Mouse (Mus musculus): Measurements from ENCODE around the gene Oser1.
"Not testable (repeated sequence)": the region's sequence is repeated elsewhere in the genome, so short reads cannot be mapped to it uniquely, and the experiment has no call there.

The Oser1 gene

GRCm38 (mm10) chr2:163443543-163443942 is 19.0 kb upstream of the Oser1 start:
- DNase-seq (ENCODE audit: low read depth, low spot score) = no peak

DNA sequence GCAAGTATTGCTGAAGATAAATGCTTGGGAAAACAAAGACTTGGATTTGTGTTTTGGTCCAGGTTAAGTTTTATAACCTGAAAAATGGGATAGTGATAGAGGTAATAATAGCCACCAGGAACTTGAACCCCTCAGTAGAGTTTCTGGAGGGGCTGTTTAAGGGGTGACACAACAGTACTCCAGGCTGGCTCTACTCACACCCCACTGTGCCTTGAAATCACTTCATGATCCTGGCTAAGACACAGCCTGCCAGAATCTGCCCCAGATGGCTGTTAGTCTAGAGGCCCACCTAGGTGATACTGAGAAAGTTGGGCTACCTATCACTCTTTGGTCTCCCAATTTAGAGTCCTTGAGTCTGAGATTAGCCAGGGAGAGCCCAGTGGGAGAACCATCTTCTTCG is 15.0 kb upstream of the Oser1 start:
- DNase-seq (ENCODE audit: low read depth, low spot score) = no peak

DNA sequence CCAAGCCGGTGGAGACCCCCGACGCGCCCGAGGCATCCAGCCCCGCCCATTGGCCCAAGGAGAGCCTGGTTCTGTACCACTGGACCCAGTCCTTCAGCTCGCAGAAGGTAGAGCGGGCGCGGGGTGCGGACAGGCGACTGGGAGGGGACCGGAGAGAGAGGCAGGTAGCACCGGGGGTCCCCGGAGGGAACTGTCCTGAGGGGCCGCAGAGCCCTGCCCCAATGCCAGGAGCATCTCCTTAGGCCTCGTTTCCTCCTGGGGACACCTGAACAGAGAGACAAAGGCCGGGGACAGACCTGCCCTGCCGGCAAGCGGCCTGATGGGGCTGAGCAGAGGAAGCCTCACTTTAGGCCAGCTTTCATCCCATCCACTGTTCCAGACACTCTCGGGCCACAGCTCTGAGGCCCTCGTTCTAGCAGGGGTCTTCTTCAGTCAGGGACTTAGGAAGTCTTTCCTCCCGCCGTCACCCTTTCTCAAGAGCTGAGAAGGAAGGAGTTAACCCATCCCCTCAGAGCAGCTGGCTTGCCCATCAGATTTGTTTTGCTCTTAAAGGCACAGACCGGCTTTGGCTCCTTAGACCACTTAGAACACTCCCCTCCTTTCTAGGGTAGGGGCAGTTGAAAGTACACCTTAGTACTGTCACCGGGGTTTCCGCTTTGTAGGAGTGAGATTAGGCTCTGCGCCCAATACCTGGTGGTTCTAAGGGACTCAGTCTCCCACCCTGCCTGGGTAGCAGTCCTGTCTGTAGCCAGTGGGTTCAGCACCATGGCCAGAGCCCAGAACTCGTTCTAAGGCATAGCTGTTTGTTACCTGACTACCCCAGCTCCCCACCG is 14.3 kb upstream of the Oser1 start:
- DNase-seq (ENCODE audit: low read depth, low spot score) = no peak

DNA sequence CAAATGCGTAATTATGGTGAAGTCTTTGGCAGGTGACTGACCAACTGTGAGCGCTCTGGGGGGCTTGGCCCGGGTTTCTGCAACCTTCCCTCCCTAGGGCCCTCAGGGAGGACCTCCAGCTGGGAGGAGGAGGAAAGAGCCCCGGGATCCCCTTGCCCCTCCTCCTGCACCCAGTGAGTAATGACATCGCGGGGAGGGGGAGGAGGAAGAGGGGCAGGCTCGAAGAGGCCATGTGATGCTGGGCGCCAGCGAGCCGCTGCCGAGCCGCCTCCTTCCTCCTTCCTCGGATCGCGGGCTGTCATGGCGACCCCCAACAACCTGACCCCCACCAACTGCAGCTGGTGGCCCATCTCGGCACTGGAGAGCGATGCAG is 13.7 kb upstream of the Oser1 start, which contains the start of gene Gdap1l1:
Gene Gdap1l1 (plus strand): TSS at position 231 of the 373 bp plus-strand sequence.
- no peak for DNase-seq (ENCODE audit: low read depth, low spot score)

- no peak for DNase-seq (ENCODE audit: low read depth, low spot score)
These were observed 13.3 kb upstream of the Oser1 start for GRCm38 (mm10) chr2:163437800-163438199.

GRCm38 (mm10) chr2:163433971-163434370 is 9.5 kb upstream of the Oser1 start:
- no peak for DNase-seq (ENCODE audit: low read depth, low spot score)

GRCm38 (mm10) chr2:163431289-163431688 is 6.8 kb upstream of the Oser1 start:
- DNase-seq (ENCODE audit: low read depth, low spot score) = no peak

GRCm38 (mm10) chr2:163428346-163429011 is 4.0 kb upstream of the Oser1 start:
- DNase-seq (ENCODE audit: low read depth, low spot score) = no peak

DNA sequence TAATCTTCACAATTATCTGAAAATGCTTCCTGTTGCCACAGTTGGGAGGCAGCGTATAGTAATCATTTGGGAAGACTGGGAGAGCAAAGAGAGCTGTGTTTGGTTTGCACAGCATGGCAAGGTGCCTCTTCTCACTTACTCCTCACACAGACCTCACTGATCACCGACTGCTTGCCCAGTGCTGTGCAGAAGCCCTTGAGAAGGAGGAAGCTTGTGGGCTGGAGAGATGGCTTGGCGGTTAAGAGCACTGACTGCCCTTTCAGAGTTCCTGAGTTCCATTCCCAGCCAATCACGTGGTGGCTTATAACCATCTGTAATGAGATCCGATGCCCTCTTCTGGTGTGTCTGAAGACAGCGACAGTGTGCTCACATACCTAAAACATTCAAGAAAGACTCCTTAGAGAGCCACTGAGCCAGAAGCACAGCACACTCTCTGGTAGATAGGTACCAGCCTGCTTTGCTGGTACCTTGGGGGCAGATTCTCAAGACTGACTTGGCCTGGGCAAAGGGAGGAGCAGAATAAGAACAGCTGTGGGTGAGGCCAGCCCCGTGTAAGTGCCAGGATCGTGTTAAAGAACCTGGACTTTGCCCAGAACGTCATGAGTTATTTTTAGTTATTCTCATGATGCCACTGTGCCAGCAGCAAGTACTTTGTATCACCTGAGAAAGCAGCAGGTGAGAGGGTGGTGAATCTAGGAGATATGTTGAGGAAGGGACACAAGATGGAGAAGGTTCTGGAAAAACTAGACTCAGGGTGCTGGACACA is 1.4 kb downstream of the Oser1 start:
- no peak for DNase-seq (ENCODE audit: low read depth, low spot score)

- peak; percentile 30 for DNase-seq (ENCODE audit: low read depth, low spot score)
These were observed 4.1 kb downstream of the Oser1 start for GRCm38 (mm10) chr2:163420366-163420886.

DNA sequence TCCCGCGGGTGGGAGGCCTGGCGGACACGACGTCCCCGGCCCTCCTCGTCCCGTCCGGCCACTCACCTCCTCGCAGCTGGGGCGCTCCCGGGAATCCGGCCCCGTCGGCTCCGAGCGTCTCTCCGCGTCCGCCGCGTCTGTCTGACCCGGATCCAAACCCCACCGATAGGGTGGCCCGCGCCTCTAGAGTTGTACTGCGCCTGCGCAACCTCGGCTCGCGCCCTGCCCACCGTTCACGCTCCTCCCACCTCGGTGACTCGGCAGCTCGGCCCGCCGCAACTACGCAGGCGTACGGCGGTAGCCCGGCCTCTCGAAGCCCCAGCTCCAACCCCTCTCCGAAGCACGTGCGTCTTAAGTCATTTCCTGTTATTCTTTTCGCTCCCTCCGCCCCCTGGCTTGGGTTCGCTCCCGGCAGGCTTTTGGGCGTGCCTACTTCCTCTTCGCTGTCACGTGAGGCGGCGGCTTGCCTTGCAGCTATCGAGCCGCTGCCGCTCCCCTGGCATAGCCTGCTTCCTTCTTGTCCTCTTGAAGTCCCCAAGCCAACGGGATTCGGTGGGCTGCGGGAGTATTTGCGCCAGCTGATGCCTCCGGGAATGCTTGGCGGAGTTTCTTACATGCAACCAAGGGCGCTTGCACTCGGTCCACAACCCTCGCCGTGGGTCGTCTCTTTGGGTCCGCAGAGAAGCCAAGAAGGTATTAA is 5.0 kb downstream of the Oser1 start:
- peak; percentile 99 for DNase-seq (ENCODE audit: low read depth, low spot score)

GRCm38 (mm10) chr2:163418841-163419345 is 5.6 kb downstream of the Oser1 start:
- peak; percentile 83 for DNase-seq (ENCODE audit: low read depth, low spot score)

GRCm38 (mm10) chr2:163417830-163418229 is 6.7 kb downstream of the Oser1 start:
- no peak for DNase-seq (ENCODE audit: low read depth, low spot score)

DNA sequence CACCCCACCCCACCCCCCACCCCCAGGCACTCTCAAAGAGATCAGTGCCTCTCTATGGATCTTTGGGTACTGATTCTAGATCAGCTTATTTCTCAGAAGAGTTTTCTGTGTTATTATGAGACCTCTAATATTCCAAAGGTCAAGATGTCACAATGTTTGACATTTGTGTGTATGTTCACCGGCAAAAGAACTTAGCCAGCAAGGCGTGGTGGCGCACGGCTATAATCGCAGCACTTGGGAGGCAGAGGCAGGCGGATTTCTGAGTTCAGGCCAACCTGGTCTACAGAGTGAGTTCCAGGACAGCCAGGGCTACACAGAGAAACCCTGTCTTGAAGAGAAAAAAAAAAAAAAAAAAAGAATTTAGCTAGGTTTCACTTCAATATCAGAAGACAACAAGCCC is 7.5 kb downstream of the Oser1 start:
- DNase-seq (ENCODE audit: low read depth, low spot score) = no peak

- DNase-seq (ENCODE audit: low read depth, low spot score) = no peak
These were observed 11.5 kb downstream of the Oser1 start for GRCm38 (mm10) chr2:163412846-163413590.

DNA sequence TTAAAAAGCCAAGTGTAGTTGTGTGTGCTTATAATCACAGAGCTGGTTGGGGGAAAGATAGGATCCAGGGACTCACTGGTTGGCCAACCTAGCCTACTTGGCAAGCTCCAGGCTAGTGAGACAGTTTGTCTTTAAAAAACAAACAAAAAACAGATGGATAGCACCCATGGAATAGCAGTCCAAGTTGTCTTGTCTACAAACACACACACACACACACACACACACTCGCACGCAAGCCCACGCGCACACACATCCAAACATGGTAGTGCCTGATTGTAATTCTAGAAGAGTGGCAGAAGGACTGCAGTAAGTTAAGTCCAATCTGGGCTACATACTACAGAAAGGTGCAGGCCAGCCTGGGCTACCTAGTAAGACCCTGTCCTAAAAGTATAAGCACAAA is 12.1 kb downstream of the Oser1 start:
- no peak for DNase-seq (ENCODE audit: low read depth, low spot score)

- DNase-seq (ENCODE audit: low read depth, low spot score) = peak; percentile 26
These were observed 12.7 kb downstream of the Oser1 start for GRCm38 (mm10) chr2:163411840-163412239.

DNA sequence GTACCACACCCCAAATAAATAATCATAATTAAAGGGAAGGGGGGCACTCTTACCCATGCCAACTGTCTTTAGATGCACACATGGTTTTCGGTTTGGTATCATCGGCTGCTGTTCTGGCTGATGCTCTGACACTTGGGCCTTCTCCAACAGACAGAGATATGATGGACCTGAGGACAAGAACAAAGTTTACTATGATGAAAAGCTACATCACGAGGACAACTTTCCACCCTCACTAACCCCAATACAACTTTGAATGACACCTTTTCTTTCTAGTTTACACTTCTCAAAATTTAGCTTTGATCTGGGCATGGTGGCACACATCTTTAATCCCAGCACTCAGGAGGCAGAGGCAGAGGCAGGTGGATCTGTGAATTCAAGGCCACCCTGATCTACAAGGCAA is 13.2 kb downstream of the Oser1 start:
- not testable (repeated sequence) for DNase-seq (ENCODE audit: low read depth, low spot score)

DNA sequence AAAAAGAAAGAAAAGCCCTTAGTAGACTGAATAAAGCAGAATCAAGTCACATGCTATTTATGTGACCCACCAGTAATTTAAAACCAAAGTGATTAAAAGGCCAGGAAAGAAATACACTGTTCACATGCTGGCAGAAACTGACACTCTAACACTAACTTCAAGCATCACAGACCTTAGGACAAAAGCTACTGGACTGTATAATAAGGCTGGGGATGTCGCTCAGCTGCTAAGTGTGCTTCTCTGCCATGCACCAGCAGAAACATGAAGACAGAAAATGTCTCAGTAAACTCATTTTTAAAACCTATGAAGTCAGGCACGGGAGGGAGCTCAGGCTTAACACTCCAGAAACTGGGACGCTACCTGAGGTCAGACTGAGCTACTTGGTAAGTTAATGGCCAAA is 14.3 kb downstream of the Oser1 start:
- no peak for DNase-seq (ENCODE audit: low read depth, low spot score)

DNA sequence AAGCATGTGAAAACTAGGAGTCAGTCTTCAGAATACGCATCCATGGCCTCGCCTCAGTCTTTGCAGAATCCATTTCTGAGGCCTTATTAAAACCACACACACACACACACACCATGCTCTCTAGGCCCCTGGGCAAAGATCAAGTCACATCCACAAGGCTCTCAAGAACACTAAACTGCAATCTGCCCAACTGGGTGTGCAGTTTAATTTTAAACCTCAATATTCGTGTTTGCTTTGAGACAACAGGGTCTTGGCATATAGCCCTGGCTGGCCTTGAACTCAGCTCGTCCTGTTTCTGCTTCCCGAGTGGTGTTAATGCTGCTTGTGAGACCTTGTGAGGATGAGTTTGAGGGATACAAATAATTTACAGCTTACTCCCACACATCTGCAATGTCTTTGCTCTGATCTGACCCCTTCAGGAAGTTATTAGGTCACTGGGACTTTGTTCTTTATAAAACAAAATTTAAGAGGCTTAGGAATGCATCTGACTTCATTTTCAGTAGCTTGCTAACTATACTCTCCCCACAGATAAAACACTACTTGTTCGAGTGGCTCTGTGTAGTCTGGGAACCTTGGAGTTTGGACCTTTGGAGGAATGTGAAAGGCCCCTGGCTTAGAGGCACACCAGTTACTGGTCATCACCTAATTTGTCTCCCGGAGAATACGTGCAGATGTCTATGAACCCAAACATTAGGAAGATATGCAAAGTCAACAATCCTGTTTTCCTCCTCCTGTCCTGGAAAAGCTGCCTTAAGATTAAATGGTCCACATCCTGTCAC is 20.3 kb downstream of the Oser1 start:
- DNase-seq (ENCODE audit: low read depth, low spot score) = no peak
